Mouse (Mus musculus): ENCODE results near the gene Slit3.

The Slit3 gene

GRCm38 (mm10) chr11:35198537-35199088 is 77.6 kb downstream of the Slit3 start:
- no peak for DNase-seq (ENCODE audit: low spot score in 2 of 2)

DNA sequence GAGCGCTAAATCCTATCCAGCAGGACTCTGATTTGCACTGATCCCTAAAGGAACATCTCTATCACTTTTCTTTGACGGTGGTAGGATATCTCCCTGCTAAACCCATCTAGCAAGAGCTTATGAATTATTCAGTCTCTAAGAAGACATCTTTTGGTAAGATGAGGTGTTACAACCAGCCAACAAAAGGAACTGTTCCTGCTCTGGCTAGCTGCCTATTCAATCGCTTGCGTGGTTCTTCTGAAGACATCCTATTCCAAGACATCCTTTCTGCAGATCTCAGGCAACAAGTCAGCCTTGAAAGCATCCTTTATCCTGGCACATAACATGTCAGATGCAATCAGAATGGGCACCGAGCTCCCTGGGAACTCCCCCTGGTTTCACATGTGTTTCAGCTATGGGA is 81.3 kb downstream of the Slit3 start:
- DNase-seq (ENCODE audit: low spot score in 2 of 2) = no peak

DNA sequence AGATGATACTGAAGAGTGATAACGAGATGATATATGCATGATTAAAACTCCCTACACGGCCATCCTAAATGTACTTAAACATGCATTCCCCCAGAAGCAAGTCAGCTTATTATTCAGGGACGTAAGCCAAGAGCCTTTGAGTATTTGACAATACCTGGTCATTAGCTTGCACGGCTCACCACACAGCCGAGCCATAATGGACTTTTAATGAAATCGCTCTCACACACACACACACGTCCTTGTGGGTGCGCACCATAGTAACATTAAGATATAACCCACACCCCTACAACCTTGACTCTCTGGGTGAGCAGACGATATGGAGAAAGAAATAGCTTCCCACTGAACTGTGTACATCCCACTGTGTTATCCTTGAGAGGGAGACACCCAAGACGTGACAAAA is 82.6 kb downstream of the Slit3 start:
- no peak for DNase-seq (ENCODE audit: low spot score in 2 of 2)

DNA sequence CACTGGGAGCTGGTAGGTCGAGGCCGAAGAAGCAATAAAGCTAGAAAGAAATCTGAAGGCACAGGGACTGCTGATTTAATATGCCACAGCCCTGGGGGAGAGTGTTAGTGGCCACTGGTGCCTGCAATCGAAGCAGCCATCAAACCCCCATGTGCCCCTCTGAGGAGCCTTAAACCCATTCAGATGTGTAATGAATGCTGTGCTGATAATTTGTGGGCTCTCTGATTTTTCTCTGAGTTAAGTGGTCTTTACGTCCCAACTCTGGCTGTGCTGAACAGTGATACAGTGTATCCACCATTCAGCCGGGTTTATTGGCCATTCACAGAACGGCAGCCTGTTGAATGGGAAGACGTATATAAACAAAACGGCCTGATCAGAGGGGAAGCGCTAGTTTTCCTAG is 83.1 kb downstream of the Slit3 start:
- no peak for DNase-seq (ENCODE audit: low spot score in 2 of 2)

- no peak for DNase-seq (ENCODE audit: low spot score in 2 of 2)
Measured at GRCm38 (mm10) chr11:35210728-35211682, 90.0 kb downstream of the Slit3 start.

- DNase-seq (ENCODE audit: low spot score in 2 of 2) = no peak
Measured at GRCm38 (mm10) chr11:35224025-35224424, 103.0 kb downstream of the Slit3 start.

DNA sequence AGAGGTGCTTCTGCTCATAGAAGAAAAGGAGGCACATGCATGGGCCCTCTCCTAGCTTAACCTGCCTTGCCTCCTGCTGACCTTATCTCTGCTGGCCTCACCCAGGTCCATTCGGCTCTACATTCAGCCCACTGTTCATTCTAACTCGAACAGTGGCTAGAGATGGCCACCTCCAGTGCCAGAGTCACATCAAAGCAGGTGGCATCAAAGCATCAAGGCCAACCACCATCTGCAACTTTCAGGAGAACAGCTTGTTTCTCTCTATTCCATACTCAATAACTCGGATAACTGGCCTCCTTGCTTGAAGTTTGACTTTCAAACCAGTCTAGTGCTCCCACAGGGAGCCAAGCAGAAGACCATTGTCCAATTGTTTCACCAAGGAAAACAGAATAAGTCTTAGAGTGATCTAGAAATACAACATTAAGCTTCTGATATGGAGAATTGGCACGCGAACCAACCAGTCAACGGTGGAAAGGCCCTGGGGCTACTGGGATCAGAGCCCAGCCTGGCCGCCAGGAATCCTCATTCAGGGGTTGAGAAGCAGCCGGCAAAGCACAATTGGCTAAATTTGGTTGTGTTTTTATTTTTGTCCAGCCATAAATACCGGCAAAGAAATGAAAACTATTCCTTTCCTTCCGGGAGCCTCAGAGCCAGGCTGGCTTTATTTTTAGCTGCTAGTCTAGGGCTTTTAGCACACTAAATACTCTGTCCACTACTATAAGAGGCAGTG is 110.5 kb downstream of the Slit3 start:
- DNase-seq (ENCODE audit: low spot score in 2 of 2) = no peak

GRCm38 (mm10) chr11:35232321-35232720 is 111.3 kb downstream of the Slit3 start:
- no peak for DNase-seq (ENCODE audit: low spot score in 2 of 2)

- peak in 1 of 2 experiments; percentile 39 for DNase-seq (ENCODE audit: low spot score in 2 of 2)
Measured at GRCm38 (mm10) chr11:35241379-35241778, 120.4 kb downstream of the Slit3 start.

- no peak for DNase-seq (ENCODE audit: low spot score in 2 of 2)
Measured at GRCm38 (mm10) chr11:35243597-35243996, 122.6 kb downstream of the Slit3 start.

DNA sequence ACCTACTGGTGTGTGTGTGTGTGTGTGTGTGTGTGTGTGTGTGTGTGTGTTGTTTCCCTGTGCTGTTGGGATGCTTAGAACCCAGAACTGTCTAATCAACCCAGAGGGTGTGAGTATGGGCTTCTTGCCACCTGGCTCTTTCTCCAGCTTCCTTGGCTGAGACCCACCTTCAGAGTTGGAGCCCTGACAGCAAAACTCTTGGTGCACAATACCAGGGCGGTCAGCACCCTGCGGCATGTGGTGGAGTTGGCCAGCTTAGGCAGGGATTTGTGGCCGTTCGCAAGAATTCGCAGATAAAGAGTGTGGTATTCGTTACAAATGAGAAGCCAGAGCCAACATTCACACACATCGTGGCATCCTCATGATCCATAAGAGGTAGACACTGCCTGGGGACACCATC is 123.5 kb downstream of the Slit3 start:
- DNase-seq (ENCODE audit: low spot score in 2 of 2) = no peak

DNA sequence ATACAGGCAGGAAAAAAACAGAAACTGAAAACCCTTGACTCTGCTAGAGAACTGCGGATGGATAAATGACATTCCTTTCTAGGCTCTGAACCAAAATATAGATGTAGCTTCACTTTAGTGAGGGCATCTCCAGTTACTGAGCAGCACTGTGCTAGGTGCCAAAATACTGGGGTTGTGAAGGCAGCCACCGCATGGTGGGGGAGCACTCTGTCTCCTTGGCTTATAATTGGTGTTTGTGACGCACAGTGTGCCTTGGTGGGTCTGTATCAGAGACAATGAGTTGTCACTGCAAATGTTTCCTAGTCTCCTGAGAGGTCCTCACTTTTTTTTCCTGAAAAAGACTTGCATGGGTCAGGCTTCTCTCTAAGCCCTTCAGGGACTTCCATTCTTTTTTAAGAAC is 125.6 kb downstream of the Slit3 start:
- DNase-seq (ENCODE audit: low spot score in 2 of 2) = no peak

- DNase-seq (ENCODE audit: low spot score in 2 of 2) = no peak
Measured at GRCm38 (mm10) chr11:35248088-35248487, 127.1 kb downstream of the Slit3 start.

DNA sequence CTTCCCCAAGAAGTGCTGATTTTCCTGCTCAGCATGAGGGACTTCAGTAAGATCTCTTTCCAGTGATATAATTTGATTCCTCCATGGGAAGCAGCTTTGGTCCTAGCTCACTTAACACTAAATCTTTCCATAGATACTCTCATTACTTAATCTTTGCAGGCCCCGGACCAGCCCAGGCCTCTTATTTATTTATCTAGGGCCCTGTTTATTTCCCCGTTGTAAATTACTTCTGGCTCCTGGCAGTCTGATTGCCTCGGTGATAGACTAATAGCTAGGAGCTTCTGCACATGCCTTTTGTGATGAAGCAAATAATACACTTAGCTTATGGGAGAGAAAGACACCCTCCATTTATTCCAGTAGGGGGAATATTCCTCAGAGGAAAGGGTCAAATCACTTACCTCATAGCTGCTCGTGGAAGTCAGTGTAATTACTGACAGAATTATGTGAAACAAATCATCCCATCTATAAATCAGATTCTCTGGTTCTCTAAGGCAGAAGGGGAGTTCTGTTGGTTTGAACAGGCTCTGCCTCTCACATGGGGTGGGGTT is 129.9 kb downstream of the Slit3 start:
- DNase-seq (ENCODE audit: low spot score in 2 of 2) = no peak

GRCm38 (mm10) chr11:35251910-35252309 is 130.9 kb downstream of the Slit3 start:
- DNase-seq (ENCODE audit: low spot score in 2 of 2) = no peak

DNA sequence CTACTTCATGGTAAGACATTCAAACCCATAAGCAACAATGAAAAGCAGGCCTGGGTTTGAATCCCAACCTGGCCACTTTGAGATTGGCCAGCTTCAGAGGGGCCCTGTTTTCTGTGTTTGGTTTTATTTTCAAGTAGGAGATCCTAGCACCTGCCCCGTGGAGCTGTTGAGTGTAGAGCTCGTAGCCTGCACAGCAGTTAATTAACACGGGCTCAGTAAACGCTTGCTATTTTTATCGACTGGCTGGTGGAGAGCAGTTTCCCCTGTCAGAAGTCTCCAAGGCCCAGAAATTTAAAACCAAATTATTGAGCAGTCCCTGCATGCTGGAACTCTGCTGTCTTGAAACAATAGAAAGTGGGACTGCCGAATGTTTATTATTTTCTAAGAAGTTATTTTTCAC is 136.3 kb downstream of the Slit3 start:
- no peak for DNase-seq (ENCODE audit: low spot score in 2 of 2)

GRCm38 (mm10) chr11:35261562-35262087 is 140.6 kb downstream of the Slit3 start:
- DNase-seq (ENCODE audit: low spot score in 2 of 2) = peak; percentile 52 to 57

DNA sequence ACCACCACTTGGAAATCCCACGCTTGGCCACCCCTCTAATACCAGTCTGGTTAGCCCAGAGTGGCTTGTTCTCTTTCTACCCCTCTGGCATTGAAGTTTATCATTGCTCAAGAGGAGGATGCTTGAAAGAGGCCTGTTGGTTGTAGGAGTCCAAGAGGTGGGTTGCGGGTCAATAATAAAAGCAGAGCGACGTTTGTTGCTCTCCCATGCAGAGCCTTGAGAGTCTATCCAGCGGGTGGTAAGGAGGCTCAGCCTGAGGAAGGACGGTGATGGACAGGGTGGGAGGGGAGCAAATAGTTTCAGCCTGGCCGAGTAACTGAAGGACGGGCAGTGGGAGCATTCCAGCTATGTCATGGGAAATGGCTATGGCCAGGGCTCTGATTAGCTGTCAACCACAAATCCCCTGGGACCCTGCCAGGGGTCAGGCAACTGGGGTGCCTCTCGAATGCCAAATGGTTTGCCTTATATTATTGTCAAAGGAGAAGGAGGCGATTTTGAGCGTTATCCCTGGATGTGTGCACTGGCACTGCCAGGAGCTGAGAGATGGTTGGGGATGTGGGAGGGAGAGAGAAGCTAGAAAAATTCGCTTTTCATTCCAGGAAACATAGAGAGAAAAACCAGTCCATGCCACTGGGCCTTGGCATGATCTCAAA is 141.4 kb downstream of the Slit3 start:
- peak in 1 of 2 experiments; percentile 45 for DNase-seq (ENCODE audit: low spot score in 2 of 2)

DNA sequence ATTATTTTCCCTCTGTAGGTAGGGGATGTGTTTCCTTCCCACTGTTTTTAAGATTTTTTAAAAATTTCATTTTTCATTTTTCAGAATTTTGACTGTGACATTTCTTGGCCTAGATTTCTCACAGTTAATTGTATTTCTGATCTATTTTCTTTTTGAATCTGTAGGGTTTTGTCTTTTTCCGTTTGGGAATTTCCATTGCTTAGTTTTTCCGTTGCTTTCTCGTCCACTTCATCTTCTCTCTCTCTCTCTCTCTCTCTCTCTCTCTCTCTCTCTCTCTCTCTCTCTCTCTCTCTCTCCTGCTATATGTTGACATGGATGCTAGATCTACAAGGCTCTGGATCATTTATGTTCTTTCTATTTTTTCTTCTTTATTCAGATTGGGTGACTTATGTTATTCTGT is 143.7 kb downstream of the Slit3 start:
- DNase-seq (ENCODE audit: low spot score in 2 of 2) = no peak

DNA sequence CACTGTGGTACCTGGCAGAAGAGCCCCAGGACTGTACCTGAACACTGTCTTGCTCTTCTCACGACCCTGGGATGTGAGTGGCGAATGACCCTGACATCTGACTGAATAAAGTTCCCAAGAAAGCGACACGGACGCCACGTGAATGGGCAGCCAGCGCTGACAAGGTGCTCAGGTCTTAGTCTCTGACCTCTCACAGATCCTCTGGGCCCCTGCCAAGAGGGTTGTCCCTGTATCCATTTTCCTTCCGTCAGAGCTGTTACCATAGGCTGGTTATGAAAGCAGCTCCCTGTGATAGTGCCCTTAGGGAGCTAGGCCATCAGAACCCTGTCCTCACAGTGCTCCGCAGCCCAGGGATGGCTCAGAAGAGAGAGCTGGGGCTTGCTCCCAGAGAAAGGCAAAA is 149.4 kb downstream of the Slit3 start:
- no peak for DNase-seq (ENCODE audit: low spot score in 2 of 2)

DNA sequence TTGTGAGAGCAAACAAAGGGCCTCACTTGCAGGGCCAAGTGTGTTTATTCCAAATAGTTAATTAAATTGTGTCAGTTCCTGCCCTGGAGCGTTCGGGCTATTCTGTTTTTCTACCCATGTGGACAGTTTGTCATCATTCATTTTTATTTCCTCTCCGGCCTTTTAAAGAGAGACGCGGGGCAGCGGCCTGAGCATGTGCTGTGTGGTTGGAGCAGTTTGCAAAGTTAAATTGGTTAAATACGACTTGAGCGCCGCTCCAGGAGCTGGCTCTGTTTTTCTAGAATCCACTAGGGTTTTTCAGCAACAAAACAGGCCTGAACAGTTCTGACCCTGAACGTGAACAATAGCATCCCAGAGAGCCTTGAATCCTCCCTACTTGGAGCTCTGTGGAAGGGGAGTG is 152.4 kb downstream of the Slit3 start:
- DNase-seq (ENCODE audit: low spot score in 2 of 2) = no peak

DNA sequence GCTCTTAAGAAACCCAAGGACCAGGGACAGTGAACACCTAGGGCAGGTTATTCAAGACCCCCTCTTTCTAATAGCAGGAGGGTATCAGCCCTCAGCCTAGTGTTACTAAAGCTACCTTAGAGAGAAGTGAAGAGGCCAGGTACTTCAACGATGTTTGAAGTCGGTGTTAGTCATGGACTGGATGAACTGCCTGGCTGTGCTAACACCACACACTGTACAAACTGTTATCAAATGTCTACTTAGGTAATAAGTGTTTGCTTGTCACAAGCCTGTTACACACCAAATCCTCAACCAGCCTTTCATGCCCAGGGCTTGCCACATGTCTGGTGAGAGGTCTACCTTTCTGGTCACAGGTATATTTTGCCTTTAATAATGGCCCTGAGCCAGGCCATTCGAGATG is 153.0 kb downstream of the Slit3 start:
- no peak for DNase-seq (ENCODE audit: low spot score in 2 of 2)
